In genomic region chr7:35741858-35742257, GRCm38 (mm10) we compare ENCODE assay signal across 18 mouse cellular contexts. TPM values are rescaled to one million over a fixed set of nuclear protein-coding genes. Genes with fewer than 3 reads are reported as not detected.
A peak's percentile ranks its signal among the peaks of the same experiment; 100 is the strongest.
DNase-seq lines count a peak whose midpoint lies in the region; ATAC-seq and TF ChIP-seq lines count a peak whose summit lies in the region.
"Had no signal": no experiment of that assay in that cellular context is flagged by ENCODE, and none has a peak within 500 bp of the region (broad histone marks: within the 10 kb centered on the region; RNA-seq: fewer than 3 reads in every experiment).

No protein-coding gene starts in this region.

- H3K4me2 ChIP-seq in forebrain, postnatal 0 days (ENCODE audit: low read depth): no peak overlapping the region
- H3K4me2 ChIP-seq in forebrain, embryonic 13.5 days: no peak overlapping the region
- H3K4me2 ChIP-seq in lung, postnatal 0 days (replicated peaks; ENCODE audit: low read depth, low read length): no peak overlapping the region
- no peak overlapping the region for H3K4me2 ChIP-seq in stomach, embryonic 16.5 days (ENCODE audit: low read depth, low read length)
- H3K4me2 ChIP-seq: embryonic facial prominence, embryonic 15.5 days; heart, embryonic 11.5 days; heart, embryonic 15.5 days; hindbrain, embryonic 15.5 days had no signal

- no peak overlapping the region for H3K4me3 ChIP-seq in forebrain, postnatal 0 days (ENCODE audit: low read depth, low read length)
- H3K4me3 ChIP-seq in forebrain, embryonic 13.5 days: no peak overlapping the region
- H3K4me3 ChIP-seq in lung, postnatal 0 days (ENCODE audit: low read depth, low read length): no peak overlapping the region
- H3K4me3 ChIP-seq in stomach, embryonic 16.5 days (replicated peaks; ENCODE audit: low read length): no peak overlapping the region
- no peak overlapping the region for H3K4me3 ChIP-seq in limb, embryonic 10.5 days
- H3K4me3 ChIP-seq: embryonic facial prominence, embryonic 15.5 days; erythroblast, embryonic 14.5 days; heart, adult 2 months; heart, embryonic 15.5 days; hindbrain, embryonic 15.5 days had no signal

- H3K4me1 ChIP-seq in forebrain, postnatal 0 days (ENCODE audit: insufficient read depth): no peaks in the 10 kb centered on the region
- H3K4me1 ChIP-seq in forebrain, embryonic 13.5 days: peaks cover 10% of the 10 kb centered on the region
- no peaks in the 10 kb centered on the region for H3K4me1 ChIP-seq in lung, postnatal 0 days (ENCODE audit: insufficient read depth, low read depth, low read length)
- H3K4me1 ChIP-seq in stomach, embryonic 16.5 days (ENCODE audit: control insufficient read depth, insufficient read depth, low read length): no peaks in the 10 kb centered on the region
- H3K4me1 ChIP-seq in limb, embryonic 10.5 days: peaks cover 8% of the 10 kb centered on the region
- H3K4me1 ChIP-seq: embryonic facial prominence, embryonic 15.5 days; heart, embryonic 15.5 days; hindbrain, embryonic 15.5 days had no signal

- peak; percentile 76 for ATAC-seq in forebrain, postnatal 0 days
- ATAC-seq in forebrain, embryonic 13.5 days: no peak
- ATAC-seq in lung, postnatal 0 days: no peak
- ATAC-seq in stomach, embryonic 16.5 days (ENCODE audit: insufficient read depth, low FRiP score): no peak

- no peak for TF ChIP-seq CTCF in forebrain, postnatal 0 days (IDR thresholded peaks at IDR 0.05; ENCODE audit: low read depth)
- TF ChIP-seq CTCF in lung, postnatal 0 days (IDR thresholded peaks at IDR 0.05): no peak

- no peak overlapping the region for H3K9ac ChIP-seq in forebrain, postnatal 0 days
- no peak overlapping the region for H3K9ac ChIP-seq in forebrain, embryonic 13.5 days
- H3K9ac ChIP-seq in lung, postnatal 0 days (replicated peaks; ENCODE audit: low read depth): no peak overlapping the region
- no peak overlapping the region for H3K9ac ChIP-seq in stomach, embryonic 16.5 days (ENCODE audit: low read length)
- H3K9ac ChIP-seq: embryonic facial prominence, embryonic 15.5 days; heart, embryonic 15.5 days; hindbrain, embryonic 15.5 days had no signal

- WGBS in forebrain, postnatal 0 days: 53% methylated on average over 5 of the region's 5 CpGs
- 65% methylated on average over 5 of the region's 5 CpGs for WGBS in forebrain, embryonic 13.5 days
- WGBS in lung, postnatal 0 days: 62% methylated on average over 5 of the region's 5 CpGs
- 67% methylated on average over 5 of the region's 5 CpGs for WGBS in stomach, embryonic 16.5 days
- 77% methylated on average over 5 of the region's 5 CpGs for WGBS in limb, embryonic 10.5 days

- peaks cover 25% of the 10 kb centered on the region for H3K36me3 ChIP-seq in forebrain, postnatal 0 days (ENCODE audit: insufficient read depth)
- peaks cover 76% of the 10 kb centered on the region for H3K36me3 ChIP-seq in forebrain, embryonic 13.5 days (ENCODE audit: poor library complexity, severe bottlenecking)
- no peaks in the 10 kb centered on the region for H3K36me3 ChIP-seq in lung, postnatal 0 days (ENCODE audit: insufficient read depth, low read length)
- 0 out of 2 replicates have a peak, but pooled peaks cover 2% of the 10 kb centered on the region for H3K36me3 ChIP-seq in stomach, embryonic 16.5 days (ENCODE audit: control insufficient read depth, insufficient read depth, low read length)
- H3K36me3 ChIP-seq in limb, embryonic 10.5 days: peaks cover 99% of the 10 kb centered on the region

- TF ChIP-seq EP300 in lung, postnatal 0 days (IDR thresholded peaks at IDR 0.05): no peak

- no peaks in the 10 kb centered on the region for H3K9me3 ChIP-seq in forebrain, postnatal 0 days (ENCODE audit: low read length)
- H3K9me3 ChIP-seq in forebrain, embryonic 13.5 days (replicated peaks): no peaks in the 10 kb centered on the region
- H3K9me3 ChIP-seq in lung, postnatal 0 days (ENCODE audit: low read length): no peaks in the 10 kb centered on the region
- H3K9me3 ChIP-seq in stomach, embryonic 16.5 days (replicated peaks; ENCODE audit: control insufficient read depth, low read length): no peaks in the 10 kb centered on the region
- no peaks in the 10 kb centered on the region for H3K9me3 ChIP-seq in limb, embryonic 10.5 days (replicated peaks)
- H3K9me3 ChIP-seq: embryonic facial prominence, embryonic 15.5 days; heart, embryonic 15.5 days; hindbrain, embryonic 15.5 days had no signal

- no peaks in the 10 kb centered on the region for H3K27me3 ChIP-seq in forebrain, postnatal 0 days (ENCODE audit: insufficient read depth, low read length)
- H3K27me3 ChIP-seq in forebrain, embryonic 13.5 days: no peaks in the 10 kb centered on the region
- no peaks in the 10 kb centered on the region for H3K27me3 ChIP-seq in lung, postnatal 0 days (replicated peaks; ENCODE audit: insufficient read depth, low read length)
- H3K27me3 ChIP-seq in stomach, embryonic 16.5 days (ENCODE audit: control insufficient read depth, insufficient read depth, low read length): no peaks in the 10 kb centered on the region
- no peaks in the 10 kb centered on the region for H3K27me3 ChIP-seq in limb, embryonic 10.5 days (ENCODE audit: low read depth, poor library complexity, severe bottlenecking)
- H3K27me3 ChIP-seq: embryonic facial prominence, embryonic 15.5 days; heart, embryonic 15.5 days; hindbrain, embryonic 15.5 days had no signal

- H3K27ac ChIP-seq in forebrain, postnatal 0 days (ENCODE audit: low read depth, low read length): peak overlapping the region; percentile 36; the same call in 1 of the 2 replicates
- H3K27ac ChIP-seq in forebrain, embryonic 13.5 days: no peak overlapping the region
- no peak overlapping the region for H3K27ac ChIP-seq in lung, postnatal 0 days (ENCODE audit: low read length)
- H3K27ac ChIP-seq in stomach, embryonic 16.5 days (ENCODE audit: low read length): peak overlapping the region; percentile 21; the same call in 1 of the 2 replicates
- no peak overlapping the region for H3K27ac ChIP-seq in limb, embryonic 10.5 days
- H3K27ac ChIP-seq: embryonic facial prominence, embryonic 15.5 days; heart, adult 2 months; heart, embryonic 15.5 days; hindbrain, embryonic 15.5 days had no signal

- DNase-seq in forebrain, postnatal 0 days: no peak
- peak; percentile 16 for DNase-seq in lung, postnatal 0 days (ENCODE audit: low spot score)
- no peak for DNase-seq in lung, postnatal 25 days (ENCODE audit: low spot score)
- DNase-seq in limb, embryonic 10.5 days (ENCODE audit: low spot score): no peak
- DNase-seq: adrenal gland, postnatal 25 days; cerebellum, adult 2 months; cerebellum, postnatal 14 days; embryo, embryonic 11 days; gastrocnemius, postnatal 14 days; heart, adult 2 months; heart, postnatal 14 days had no signal

RNA-seq across cellular contexts. Expression of gene Dpy19l3, which starts 12.4 kb away (rescaled TPM):
- 33.4 and 38.8 TPM in 2 replicates for total RNA-seq in forebrain, postnatal 0 days (2014; rRNA removed)
- polyA plus RNA-seq in forebrain, postnatal 0 days (2015; fragmentation: Nextera tagmentation; extraction: Ambion mirVana): 26.1 and 38.8 TPM in 2 replicates
- 31.3 and 40.2 TPM in 2 replicates for polyA plus RNA-seq in forebrain, embryonic 13.5 days (2015; fragmentation: Nextera tagmentation; extraction: Ambion mirVana)
- 14.3 and 16.2 TPM in 2 replicates for polyA plus RNA-seq in lung, postnatal 0 days (2015; fragmentation: Nextera tagmentation; extraction: Ambion mirVana)
- 18.0 and 21.1 TPM in 2 replicates for polyA plus RNA-seq in stomach, embryonic 16.5 days (2015; fragmentation: Nextera tagmentation; extraction: Ambion mirVana)
- 30.3 and 33.9 TPM in 2 replicates for polyA plus RNA-seq in limb, embryonic 10.5 days (2016; fragmentation: Nextera tagmentation; extraction: Ambion mirVana)

Comparison
In these comparisons a context has a peak if more than half of its experiments do, and no peak if none do; other contexts are left out.
1. H3K27ac ChIP-seq: peak in forebrain, postnatal 0 days (single experiment) and stomach, embryonic 16.5 days (single experiment); none in forebrain, embryonic 13.5 days (single experiment), lung, postnatal 0 days (single experiment) and limb, embryonic 10.5 days (single experiment).